Mouse (Mus musculus): Measurements from ENCODE around the gene Elac2.

The Elac2 gene

GRCm38 (mm10) chr11:64978720-64979488 is at the start of gene Elac2:
TSS of gene Elac2 (plus strand) at chr11:64979038.
- peak; percentile 94 for DNase-seq (ENCODE audit: low spot score)

GRCm38 (mm10) chr11:64929130-64929529 is 49.7 kb upstream of the Elac2 start:
- no peak for DNase-seq (ENCODE audit: low spot score)

- DNase-seq (ENCODE audit: low spot score) = no peak
Observed at GRCm38 (mm10) chr11:64931060-64931770, 47.6 kb upstream of the Elac2 start.

- DNase-seq (ENCODE audit: low spot score) = no peak
Observed at GRCm38 (mm10) chr11:64937226-64937625, 41.6 kb upstream of the Elac2 start.

GRCm38 (mm10) chr11:64941193-64941592 is 37.6 kb upstream of the Elac2 start:
- no peak for DNase-seq (ENCODE audit: low spot score)

- no peak for DNase-seq (ENCODE audit: low spot score)
Observed at GRCm38 (mm10) chr11:64949782-64950181, 29.1 kb upstream of the Elac2 start.

- DNase-seq (ENCODE audit: low spot score) = no peak
Observed at GRCm38 (mm10) chr11:64956962-64957729, 21.7 kb upstream of the Elac2 start.

- no peak for DNase-seq (ENCODE audit: low spot score)
Observed at GRCm38 (mm10) chr11:64962629-64963028, 16.2 kb upstream of the Elac2 start.

GRCm38 (mm10) chr11:64968507-64968906 is 10.3 kb upstream of the Elac2 start:
- DNase-seq (ENCODE audit: low spot score) = no peak

- no peak for DNase-seq (ENCODE audit: low spot score)
Observed at GRCm38 (mm10) chr11:64968939-64969342, 9.9 kb upstream of the Elac2 start.

GRCm38 (mm10) chr11:64971471-64971988 is 7.3 kb upstream of the Elac2 start:
- no peak for DNase-seq (ENCODE audit: low spot score)

- DNase-seq (ENCODE audit: low spot score) = no peak
Observed at GRCm38 (mm10) chr11:64972418-64972817, 6.4 kb upstream of the Elac2 start.

GRCm38 (mm10) chr11:64979489-64979845 is 629 bp downstream of the Elac2 start:
- no peak for DNase-seq (ENCODE audit: low spot score)

GRCm38 (mm10) chr11:64988556-64988955 is 9.7 kb downstream of the Elac2 start:
- DNase-seq (ENCODE audit: low spot score) = no peak

- DNase-seq (ENCODE audit: low spot score) = no peak
Observed at GRCm38 (mm10) chr11:64998439-64998838, 19.6 kb downstream of the Elac2 start.

GRCm38 (mm10) chr11:64999685-65000084 is 20.8 kb downstream of the Elac2 start:
- no peak for DNase-seq (ENCODE audit: low spot score)

GRCm38 (mm10) chr11:65001729-65002128 is 22.9 kb downstream of the Elac2 start:
- DNase-seq (ENCODE audit: low spot score) = no peak

- DNase-seq (ENCODE audit: low spot score) = no peak
Observed at GRCm38 (mm10) chr11:65003611-65004010, 24.8 kb downstream of the Elac2 start.

- no peak for DNase-seq (ENCODE audit: low spot score)
Observed at GRCm38 (mm10) chr11:65004836-65005235, 26.0 kb downstream of the Elac2 start.

GRCm38 (mm10) chr11:65006047-65006446 is 27.2 kb downstream of the Elac2 start:
- DNase-seq (ENCODE audit: low spot score) = no peak

- no peak for DNase-seq (ENCODE audit: low spot score)
Observed at GRCm38 (mm10) chr11:65013906-65014305, 35.1 kb downstream of the Elac2 start.

GRCm38 (mm10) chr11:65016754-65017153 is 37.9 kb downstream of the Elac2 start:
- no peak for DNase-seq (ENCODE audit: low spot score)

- no peak for DNase-seq (ENCODE audit: low spot score)
Observed at GRCm38 (mm10) chr11:65020744-65021143, 41.9 kb downstream of the Elac2 start.

All from spleen, adult 12 weeks (tissue).